Mouse (Mus musculus) embryonic facial prominence, embryonic 11.5 days (tissue): ENCODE data around the gene Ppih. TPM values are rescaled to one million over a fixed set of nuclear protein-coding genes. Genes with fewer than 3 reads are reported as not detected.
A peak's percentile ranks its signal among the peaks of the same experiment; 100 is the strongest.

Experiments used
- ATAC-seq: fragments of 200-750 bp; cut with Nextera tagmentation; replicated peaks from 2 replicates; pipeline ENCODE4 v1.8.0; 2017; ENCODE audit warnings: low read depth; ENCODE audit not compliant: insufficient number of reproducible peaks, low FRiP score, low TSS enrichment
- DNase-seq: peaks from one replicate; pipeline ENCODE4 v3.0.0-alpha.2; 2015; ENCODE audit warnings: low spot score
- H3K27ac ChIP-seq: fragments of 300-500 bp; sonication (generic); replicated peaks from 2 replicates; pipeline ENCODE4 v1.5.1; 2014; ENCODE audit warnings: mild to moderate bottlenecking, low read depth, low read length, control low read depth
- H3K27me3 ChIP-seq: fragments of 300-500 bp; sonication (generic); 2 replicates; pipeline ENCODE4 v1.6.1; 2014; ENCODE audit warnings: mild to moderate bottlenecking, low read length, moderate library complexity, mixed read lengths; ENCODE audit not compliant: control insufficient read depth, insufficient read depth
- H3K36me3 ChIP-seq: fragments of 300-500 bp; sonication (generic); replicated peaks from 2 replicates; pipeline ENCODE4 v1.6.1; 2014; ENCODE audit warnings: low read depth, mild to moderate bottlenecking, low read length, moderate library complexity, mixed read lengths; ENCODE audit not compliant: control insufficient read depth, insufficient read depth
- H3K4me1 ChIP-seq: fragments of 300-500 bp; sonication (generic); 2 replicates; pipeline ENCODE4 v1.6.1; 2014; ENCODE audit warnings: low read length, mixed read lengths; ENCODE audit not compliant: control insufficient read depth, insufficient read depth
- H3K4me2 ChIP-seq: fragments of 300-500 bp; sonication (generic); 2 replicates; pipeline ENCODE4 v1.6.1; 2014; ENCODE audit warnings: low read depth, mild to moderate bottlenecking, control low read depth, low read length, moderate library complexity
- H3K4me3 ChIP-seq: fragments of 300-500 bp; sonication (generic); 2 replicates; pipeline ENCODE4 v1.5.1; 2014; ENCODE audit warnings: low read depth, low read length, control low read depth
- H3K9ac ChIP-seq: fragments of 300-500 bp; sonication (generic); replicated peaks from 2 replicates; pipeline ENCODE4 v1.6.1; 2014; ENCODE audit warnings: mild to moderate bottlenecking, control low read depth, low read length
- H3K9me3 ChIP-seq: fragments of 300-500 bp; sonication (generic); replicated peaks from 2 replicates; pipeline ENCODE4 v1.6.1; 2016; ENCODE audit warnings: mild to moderate bottlenecking, low read length, inconsistent platforms, mixed read lengths; ENCODE audit not compliant: control insufficient read depth
- WGBS: fragments of 180-500 bp; shearing (Covaris S2); extraction: QIAGEN DNeasy Blood & Tissue Kit; methylation state at CpG from one replicate; pipeline ENCODE4 v1.1.7; 2014; 5-methylcytosine and 5-hydroxymethylcytosine counted together
- polyA plus RNA-seq: library from polyadenylated mRNA; unstranded; fragments of >200 nt; fragmentation: Nextera tagmentation; extraction: Ambion mirVana; gene quantifications from 2 replicates; pipeline ENCODE4 v1.2.1, GENCODE M21; 2014

Gene Ppih
- polyA plus RNA-seq, 1 experiment from 2014 or later = 157 TPM

DNA sequence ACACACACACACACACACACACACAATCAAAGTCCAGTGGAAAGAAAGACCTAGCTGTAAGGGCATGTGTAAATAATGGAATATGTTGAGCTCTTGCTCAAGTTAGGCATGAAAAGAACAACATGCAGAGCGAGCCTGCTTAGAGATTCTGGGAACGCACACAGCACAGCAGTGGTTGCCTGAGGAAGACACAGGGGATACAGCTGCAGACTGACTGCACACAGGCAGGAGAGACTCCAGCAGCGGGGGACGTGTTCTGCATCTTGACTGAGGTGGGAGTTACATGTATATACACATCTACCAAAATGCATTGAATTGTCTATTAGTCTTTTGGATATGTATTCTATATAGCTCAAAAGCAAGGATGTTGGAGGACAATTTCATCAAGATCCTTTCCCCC is 18.1 kb upstream of the Ppih start:
- Histone ChIP-seq H3K27me3 (no peaks in the 10 kb centered on the region), H3K4me2 (no peak overlapping the region), H3K4me3 (no peak overlapping the region), H3K36me3 (no peaks in the 10 kb centered on the region), H3K9me3 (no peaks in the 10 kb centered on the region), H3K4me1 (no peaks in the 10 kb centered on the region), H3K9ac (no peak overlapping the region), H3K27ac (no peak overlapping the region)
- WGBS = 85% methylated on average over 4 of the region's 4 CpGs
- ATAC-seq = no peak
- no peak for DNase-seq

DNA sequence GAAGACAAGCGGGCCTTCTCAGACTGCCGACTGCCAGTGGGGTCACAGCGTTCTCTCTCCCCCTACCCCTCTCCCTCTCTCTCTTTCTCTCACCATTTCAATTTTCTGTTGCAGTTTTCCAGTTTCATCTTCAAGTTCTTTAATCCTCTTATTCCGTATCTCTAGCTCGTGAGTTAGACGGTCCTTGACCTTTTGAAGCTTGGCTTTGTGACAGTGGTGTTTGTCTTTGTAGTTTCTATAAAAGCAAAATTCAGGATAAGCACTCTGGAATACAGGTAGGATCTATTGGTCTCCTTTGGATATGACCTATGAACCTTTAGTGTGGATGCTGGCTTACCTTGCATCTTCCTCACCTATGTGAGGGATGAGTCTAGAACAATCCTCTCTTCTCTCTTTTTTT is 13.1 kb upstream of the Ppih start:
- no peak overlapping the region for H3K4me2 ChIP-seq
- no peaks in the 10 kb centered on the region for H3K36me3 ChIP-seq
- no peaks in the 10 kb centered on the region for H3K4me1 ChIP-seq
- no peaks in the 10 kb centered on the region for H3K27me3 ChIP-seq
- H3K9ac ChIP-seq = no peak overlapping the region
- ATAC-seq = no peak
- no peaks in the 10 kb centered on the region for H3K9me3 ChIP-seq
- DNase-seq = no peak
- H3K4me3 ChIP-seq = no peak overlapping the region
- 88% methylated on average over 6 of the region's 6 CpGs for WGBS
- no peak overlapping the region for H3K27ac ChIP-seq

DNA sequence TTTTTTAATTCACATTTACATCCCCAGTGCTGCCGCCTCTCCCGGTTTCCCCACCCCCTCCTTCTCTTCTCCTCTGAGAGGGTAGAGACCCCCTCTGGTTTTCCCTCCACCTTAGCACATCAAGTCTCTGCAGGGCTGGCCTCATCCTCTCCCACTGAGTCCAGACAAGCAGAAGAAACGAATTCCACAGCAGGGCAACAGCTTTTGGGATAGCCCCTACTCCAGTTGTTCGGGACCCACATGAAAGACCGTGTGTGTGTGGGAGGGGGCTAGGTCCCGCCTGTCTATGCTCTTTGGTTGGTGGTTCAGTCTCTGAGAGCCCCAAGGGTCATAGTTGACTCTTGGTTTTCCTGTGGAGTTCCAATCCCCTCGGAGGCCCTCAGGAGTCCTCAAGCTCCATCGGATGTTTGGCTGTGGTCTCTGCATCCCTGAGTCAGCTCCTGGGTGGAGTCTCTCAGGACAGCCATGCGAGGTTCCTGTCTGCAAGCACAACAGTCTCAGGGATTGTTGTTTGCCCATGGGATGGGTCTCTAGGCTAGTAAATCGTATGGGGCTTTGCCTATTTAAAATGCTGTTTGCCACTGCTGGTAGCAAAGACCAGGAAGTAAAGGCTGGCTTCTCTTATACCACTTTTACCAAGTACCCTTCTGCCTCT is 677 bp upstream of the Ppih start:
- H3K4me2 ChIP-seq = peak overlapping the region; percentile 48
- no peak for DNase-seq
- H3K27ac ChIP-seq = no peak overlapping the region
- 26% methylated on average over 10 of the region's 10 CpGs for WGBS
- H3K9ac ChIP-seq = peak overlapping the region; percentile 56
- peak overlapping the region; percentile 72 for H3K4me3 ChIP-seq
- no peaks in the 10 kb centered on the region for H3K36me3 ChIP-seq
- no peaks in the 10 kb centered on the region for H3K9me3 ChIP-seq
- no peaks in the 10 kb centered on the region for H3K27me3 ChIP-seq
- ATAC-seq = peak; percentile 61
- no peaks in the 10 kb centered on the region for H3K4me1 ChIP-seq

DNA sequence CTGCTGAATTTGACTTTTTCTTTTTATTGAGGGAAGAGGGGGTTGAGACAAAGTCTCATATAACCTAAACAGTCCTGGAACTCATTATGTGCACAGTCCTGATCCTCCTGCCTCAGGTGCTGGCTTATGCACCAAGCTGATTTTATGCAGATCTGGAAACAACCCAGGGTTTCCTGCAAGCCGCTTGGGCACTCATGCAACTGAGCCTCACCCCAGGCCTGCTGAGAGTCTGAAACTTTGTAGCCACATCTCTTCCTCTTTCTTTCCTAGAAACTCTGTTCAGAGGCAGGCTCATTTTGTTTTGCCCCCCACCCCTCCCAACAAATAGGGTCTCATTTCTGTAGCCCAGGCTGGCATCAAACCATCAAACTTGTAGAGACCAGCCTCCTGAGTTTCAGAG is 6.6 kb downstream of the Ppih start:
- Histone ChIP-seq H3K4me3 (no peak overlapping the region), H3K27ac (no peak overlapping the region), H3K9me3 (no peaks in the 10 kb centered on the region), H3K36me3 (peaks cover 7% of the 10 kb centered on the region), H3K27me3 (no peaks in the 10 kb centered on the region), H3K4me2 (no peak overlapping the region), H3K4me1 (no peaks in the 10 kb centered on the region), H3K9ac (no peak overlapping the region)
- WGBS = 86% methylated on average over 1 of the region's 1 CpGs
- ATAC-seq (no peak), DNase-seq (no peak)

DNA sequence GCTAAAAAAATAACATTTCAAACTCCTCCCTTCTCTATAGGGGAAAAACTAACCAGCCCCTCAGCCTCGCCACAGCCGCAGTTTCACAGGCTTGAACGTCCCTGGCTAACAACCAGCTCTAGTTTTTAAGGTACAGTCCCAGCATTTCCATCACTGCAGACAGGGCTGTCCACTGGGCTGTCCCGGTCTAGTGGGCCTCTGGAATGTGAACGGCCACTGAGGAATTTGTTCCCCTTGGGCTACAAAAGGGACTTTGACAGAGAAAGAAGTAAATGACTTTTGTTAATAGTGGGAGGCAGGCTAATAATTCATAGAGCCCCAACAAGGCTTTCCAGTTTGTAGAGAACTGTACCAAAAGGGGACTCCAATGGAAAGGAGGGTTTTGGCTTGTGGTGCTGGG is 14.9 kb downstream of the Ppih start:
- 0 out of 2 replicates have a peak, but pooled peaks cover 2% of the 10 kb centered on the region for H3K36me3 ChIP-seq
- no peak overlapping the region for H3K27ac ChIP-seq
- H3K4me3 ChIP-seq = no peak overlapping the region
- no peak overlapping the region for H3K9ac ChIP-seq
- no peaks in the 10 kb centered on the region for H3K27me3 ChIP-seq
- WGBS = 64% methylated on average over 5 of the region's 5 CpGs
- DNase-seq = no peak
- no peak overlapping the region for H3K4me2 ChIP-seq
- H3K9me3 ChIP-seq = no peaks in the 10 kb centered on the region
- no peak for ATAC-seq
- H3K4me1 ChIP-seq = no peaks in the 10 kb centered on the region

DNA sequence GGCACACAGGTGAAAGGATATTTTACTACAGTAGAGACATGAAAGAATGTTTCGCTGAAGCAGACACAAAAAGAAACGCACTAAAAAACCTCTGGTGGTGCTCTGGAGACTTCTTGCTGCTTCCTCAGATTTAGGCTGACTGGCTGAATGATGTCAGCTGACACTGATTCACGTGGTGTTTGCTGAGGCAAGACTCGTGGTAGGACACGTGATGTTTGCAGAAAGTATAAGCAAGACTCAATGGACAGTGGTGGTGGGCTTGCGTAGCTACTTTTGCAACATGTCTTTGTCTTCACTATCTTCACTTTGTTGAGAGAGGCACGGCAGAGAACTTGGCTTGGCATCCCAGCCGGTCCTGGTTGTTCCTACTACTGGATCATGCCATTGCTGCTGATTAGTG is 17.1 kb downstream of the Ppih start:
- H3K27me3 ChIP-seq = no peaks in the 10 kb centered on the region
- 94% methylated on average over 8 of the region's 8 CpGs for WGBS

DNA sequence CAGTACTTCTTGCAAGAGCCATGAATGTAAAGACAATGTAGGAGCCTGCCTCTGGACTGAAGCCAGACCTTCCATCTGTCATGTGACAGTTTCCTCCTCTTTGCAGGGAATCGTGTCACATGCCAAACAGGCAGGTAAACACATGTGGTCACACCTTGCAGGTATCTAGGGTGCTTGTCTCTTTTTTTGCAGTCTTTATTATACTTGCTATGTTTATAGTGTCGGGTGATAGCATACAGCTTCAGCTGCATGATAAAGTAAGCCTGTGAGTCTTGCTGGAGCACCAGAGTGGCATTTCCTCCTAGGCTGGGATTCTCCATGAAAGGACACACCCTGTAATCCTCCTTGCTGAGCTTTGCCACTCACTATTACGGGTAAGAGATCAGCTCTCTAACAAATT is 18.6 kb downstream of the Ppih start:
- H3K9ac ChIP-seq = no peak overlapping the region
- H3K36me3 ChIP-seq = no peaks in the 10 kb centered on the region
- no peak overlapping the region for H3K4me3 ChIP-seq
- no peaks in the 10 kb centered on the region for H3K9me3 ChIP-seq
- no peak overlapping the region for H3K4me2 ChIP-seq
- H3K4me1 ChIP-seq = no peaks in the 10 kb centered on the region
- WGBS = 84% methylated on average over 3 of the region's 3 CpGs
- ATAC-seq (no peak), DNase-seq (no peak)
- no peaks in the 10 kb centered on the region for H3K27me3 ChIP-seq
- no peak overlapping the region for H3K27ac ChIP-seq

More for the DNA sequence above, 17.1 kb downstream of the Ppih start:
- Histone ChIP-seq H3K9me3 (no peaks in the 10 kb centered on the region), H3K36me3 (no peaks in the 10 kb centered on the region), H3K27ac (no peak overlapping the region), H3K4me3 (no peak overlapping the region), H3K9ac (no peak overlapping the region), H3K4me1 (no peaks in the 10 kb centered on the region), H3K4me2 (no peak overlapping the region)
- DNase-seq = no peak
- no peak for ATAC-seq

DNA sequence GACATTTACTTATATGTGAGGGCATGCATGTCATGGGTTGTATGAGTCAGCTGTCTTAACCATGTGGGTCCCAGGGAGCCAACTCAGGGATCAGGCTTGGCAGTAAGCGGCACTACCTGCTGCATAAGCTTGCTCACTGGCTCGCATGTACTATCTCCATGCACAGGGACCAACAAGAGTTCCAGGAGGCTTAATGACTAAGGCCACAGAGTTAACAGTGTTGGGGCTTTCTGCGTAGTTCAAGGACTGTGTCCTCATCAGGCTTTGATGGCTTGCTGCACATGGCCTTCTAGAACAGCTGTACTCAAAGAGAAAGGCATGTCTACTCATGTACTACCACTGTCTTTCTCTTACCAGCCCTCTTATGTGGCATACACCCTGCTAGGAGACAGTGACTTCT is 19.6 kb downstream of the Ppih start:
- Histone ChIP-seq H3K9me3 (no peaks in the 10 kb centered on the region), H3K4me3 (no peak overlapping the region), H3K27me3 (no peaks in the 10 kb centered on the region), H3K27ac (no peak overlapping the region), H3K9ac (no peak overlapping the region), H3K4me1 (no peaks in the 10 kb centered on the region), H3K36me3 (no peaks in the 10 kb centered on the region), H3K4me2 (no peak overlapping the region)
- 94% methylated on average over 3 of the region's 3 CpGs for WGBS
- DNase-seq = no peak
- no peak for ATAC-seq
